Mouse (Mus musculus) right cerebral cortex, postnatal 36 days (tissue): ENCODE measurements around the gene 2210016L21Rik.

ENCODE experiments used
- DNase-seq, 2 experiments: peaks; one replicate each; pipeline ENCODE4 v3.0.0; 2022; ENCODE audit warnings: low spot score in 2 of 2, mixed read lengths in 1 of 2

The 2210016L21Rik gene

DNA sequence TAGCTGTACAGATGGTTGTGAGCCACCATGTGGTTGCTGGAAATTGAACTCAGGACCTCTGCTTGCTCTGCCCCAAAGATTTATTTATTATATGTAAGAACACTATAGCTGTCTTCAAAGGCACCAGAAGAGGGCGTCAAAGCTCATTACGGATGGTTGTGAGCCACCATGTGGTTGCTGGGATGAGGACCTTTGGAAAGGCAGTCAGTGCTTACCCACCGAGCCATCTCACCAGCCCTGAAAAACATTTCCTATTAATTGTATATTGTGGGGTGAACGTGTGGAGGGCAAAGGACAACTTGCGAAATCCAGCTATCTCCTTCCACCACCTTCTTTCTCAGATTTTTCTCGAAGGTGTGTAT lies 36.9 kb downstream of the 2210016L21Rik start:
- DNase-seq = no peak

DNA sequence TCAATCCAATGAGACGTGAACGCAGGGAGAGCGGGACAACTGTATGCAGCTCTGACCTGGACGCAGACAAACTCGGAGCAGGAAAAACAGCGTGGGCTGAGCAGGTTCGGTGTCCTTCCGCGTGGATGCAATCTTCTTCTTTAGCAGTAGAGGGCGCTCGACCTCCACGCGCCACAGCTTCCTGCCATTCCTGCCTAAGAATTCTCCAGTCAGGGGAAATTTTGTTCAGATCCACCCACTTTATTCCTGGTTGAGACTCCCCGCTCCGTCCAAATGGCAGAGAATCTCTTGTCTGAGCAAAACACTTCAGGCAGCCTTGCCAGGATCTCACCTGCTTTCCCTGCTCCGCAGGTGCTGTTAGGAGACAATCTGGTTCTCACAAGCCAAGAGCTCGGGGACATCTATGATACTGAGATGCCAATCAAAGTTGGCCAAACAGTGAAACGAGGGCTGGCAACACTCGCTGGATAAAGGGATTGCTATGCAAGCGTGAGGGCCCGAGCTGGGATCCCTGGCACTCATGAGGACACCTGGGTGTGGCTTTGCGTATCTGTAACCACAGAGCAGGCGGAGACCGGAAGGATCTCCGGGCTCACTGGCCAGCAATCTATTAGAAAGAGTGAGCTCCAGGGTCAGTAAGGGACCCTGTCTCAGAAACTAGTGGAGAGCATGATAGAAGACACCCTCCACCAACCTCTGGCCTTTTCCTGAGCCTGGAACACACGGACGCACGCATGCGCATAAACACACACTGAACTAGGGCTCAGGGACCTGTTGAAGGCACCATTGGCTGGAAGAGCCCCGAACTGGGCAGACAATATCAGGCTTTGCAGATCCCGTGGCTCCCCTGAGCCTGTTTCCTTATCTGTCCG lies 37.5 kb downstream of the 2210016L21Rik start:
- peak; percentile 41 to 52 for DNase-seq

DNA sequence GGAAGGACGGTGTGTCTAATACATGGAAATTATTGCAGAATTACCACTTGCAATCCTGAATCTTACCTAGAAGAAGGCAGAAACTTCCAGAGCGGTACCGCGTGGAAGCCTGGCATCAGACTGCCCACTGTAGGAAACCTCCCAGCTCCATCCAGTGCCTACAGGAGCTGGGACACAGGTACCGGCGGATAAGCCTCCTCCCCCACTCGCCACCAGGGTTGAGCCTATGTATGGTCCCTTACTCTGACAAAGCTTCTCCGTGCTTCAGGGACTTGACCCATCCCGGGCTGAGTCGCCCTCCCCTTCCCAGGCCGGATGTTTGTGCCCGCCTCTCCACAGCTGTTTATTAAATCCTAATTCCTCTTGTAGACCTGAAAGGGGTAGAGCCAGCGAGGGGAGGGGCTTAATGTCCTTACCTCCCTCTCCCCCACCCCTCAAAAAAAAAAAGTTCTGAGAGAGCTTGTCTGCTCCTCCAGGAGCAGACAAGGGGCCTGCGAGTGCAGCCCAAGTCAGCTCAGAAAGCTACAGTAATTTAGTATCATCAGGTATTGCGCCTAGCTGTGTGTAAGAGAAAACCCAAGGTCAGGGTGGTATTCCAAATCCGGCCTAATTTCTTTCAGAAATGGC lies 38.3 kb downstream of the 2210016L21Rik start:
- DNase-seq = no peak

DNA sequence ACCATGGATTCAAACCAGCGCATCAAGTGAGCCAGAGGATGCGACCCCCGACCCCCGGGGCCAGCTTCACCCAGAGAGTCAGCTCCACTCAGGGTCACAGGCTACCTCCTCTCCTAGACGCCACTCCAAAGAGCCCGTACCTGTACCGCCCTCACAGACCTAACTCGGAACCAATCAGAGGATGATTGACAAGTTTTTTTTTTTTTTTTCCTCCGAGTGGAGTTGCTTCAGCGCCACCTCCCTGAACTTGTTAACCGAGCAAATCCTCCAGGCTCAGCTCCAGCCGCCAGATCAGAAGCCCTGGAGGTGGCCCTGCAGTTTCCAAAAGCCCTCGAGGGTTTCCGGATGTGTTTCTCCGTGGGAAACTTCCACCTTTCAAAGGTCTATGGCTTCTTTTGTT lies 40.0 kb downstream of the 2210016L21Rik start:
- DNase-seq = no peak

DNA sequence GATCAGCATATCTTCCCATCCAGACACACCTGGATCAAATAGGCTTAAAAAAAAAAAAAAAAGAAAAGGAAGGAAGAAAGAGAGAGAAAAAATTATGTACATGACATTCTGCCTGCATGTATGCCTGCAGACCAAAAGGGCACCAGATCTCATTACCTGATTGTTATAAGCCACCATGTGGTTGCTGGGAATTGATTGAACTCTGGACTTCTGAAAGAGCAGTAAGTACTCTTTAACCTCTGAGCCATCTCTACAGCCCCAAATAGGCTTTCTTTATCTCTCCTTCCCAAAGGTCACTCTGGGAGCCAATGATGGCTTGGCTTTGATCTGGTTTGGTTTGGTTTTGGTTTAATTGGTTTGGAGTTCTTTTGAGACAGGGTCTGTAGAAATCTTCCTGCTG lies 43.1 kb downstream of the 2210016L21Rik start:
- no peak for DNase-seq

DNA sequence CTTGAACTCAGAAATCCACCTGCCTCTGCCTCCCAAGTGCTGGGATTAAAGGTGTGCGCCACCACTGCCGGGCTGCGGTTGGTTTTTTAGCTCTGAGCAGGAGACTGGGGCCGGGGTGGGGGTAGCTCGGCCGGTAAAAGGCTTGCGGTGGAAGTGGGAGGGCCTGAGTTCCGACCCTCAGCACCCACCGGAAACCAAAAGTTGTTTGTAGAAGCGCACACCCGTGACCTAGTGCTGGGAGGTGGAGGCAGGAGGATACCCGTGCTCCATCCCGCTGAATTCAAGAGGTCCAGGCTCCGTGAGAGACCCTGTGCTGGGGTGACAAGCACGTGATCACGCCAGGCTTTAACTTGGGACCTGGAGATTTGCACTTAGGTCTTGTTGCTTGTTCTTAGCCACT lies 54.5 kb downstream of the 2210016L21Rik start:
- no peak for DNase-seq

DNA sequence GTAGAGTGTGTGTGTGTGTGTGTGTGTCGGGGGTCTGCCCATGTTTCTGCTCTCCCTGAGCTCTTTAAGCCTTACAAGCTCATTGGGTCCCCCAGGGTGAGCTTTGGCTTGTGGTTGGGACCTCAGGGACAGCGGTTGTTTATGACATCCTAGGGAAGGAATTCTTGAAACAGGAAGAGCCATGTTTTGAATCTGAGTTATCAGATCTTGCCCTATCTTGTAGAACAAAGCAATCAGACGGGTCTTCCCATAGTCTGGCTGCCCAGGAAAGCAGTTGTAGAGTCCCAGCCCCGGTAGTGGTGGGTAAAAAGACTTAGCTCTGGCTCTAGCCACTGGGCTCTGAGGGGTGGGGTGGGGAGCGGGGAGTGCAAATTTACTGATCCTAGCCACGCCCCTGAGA lies 55.4 kb downstream of the 2210016L21Rik start:
- no peak for DNase-seq
